Mouse (Mus musculus): Measurements from ENCODE around the gene Fignl1.

GRCm38 (mm10) chr11:11805951-11806350 lies 2.8 kb downstream of the Fignl1 start:
- no peak for TF ChIP-seq POLR2A (IDR thresholded peaks at IDR 0.05; ENCODE audit: control insufficient read depth, extremely low read depth, insufficient read depth, low read length, poor library complexity)
- TF ChIP-seq CTCF (IDR thresholded peaks at IDR 0.05; ENCODE audit: borderline replicate concordance, control insufficient read depth, extremely low read depth, insufficient read depth, low read length, poor library complexity) = no peak

All from thymus, adult 2 months (tissue).